Mouse (Mus musculus): Measurements from ENCODE around the gene Usb1.

DNA sequence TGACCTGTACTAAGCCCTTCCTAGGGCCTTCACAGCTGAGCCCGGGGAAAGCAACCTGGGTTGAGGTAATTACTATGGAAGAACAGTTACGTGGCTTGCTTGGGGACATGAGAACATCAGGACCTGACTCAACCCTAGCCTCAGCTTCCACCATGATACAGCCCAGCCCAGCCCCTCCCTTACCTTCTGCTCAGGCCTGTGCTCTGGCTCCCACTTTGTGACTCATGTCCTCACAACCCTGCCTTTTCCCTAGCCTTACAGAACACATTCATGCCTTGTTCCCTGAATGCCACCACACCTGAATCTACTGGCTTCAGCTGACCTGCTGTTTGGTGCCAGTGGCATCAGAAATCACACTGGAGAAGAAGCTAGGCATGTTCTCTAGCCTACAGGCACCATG is 16.3 kb downstream of the Usb1 start:
- no peak for TF ChIP-seq MAX (IDR thresholded peaks at IDR 0.05; ENCODE audit: low read length)
- TF ChIP-seq HCFC1 (IDR thresholded peaks at IDR 0.05; ENCODE audit: low read depth, low read length): no peak

Data from MEL (cell line).